Mouse (Mus musculus): Measurements from ENCODE around the gene Stt3b.

DNA sequence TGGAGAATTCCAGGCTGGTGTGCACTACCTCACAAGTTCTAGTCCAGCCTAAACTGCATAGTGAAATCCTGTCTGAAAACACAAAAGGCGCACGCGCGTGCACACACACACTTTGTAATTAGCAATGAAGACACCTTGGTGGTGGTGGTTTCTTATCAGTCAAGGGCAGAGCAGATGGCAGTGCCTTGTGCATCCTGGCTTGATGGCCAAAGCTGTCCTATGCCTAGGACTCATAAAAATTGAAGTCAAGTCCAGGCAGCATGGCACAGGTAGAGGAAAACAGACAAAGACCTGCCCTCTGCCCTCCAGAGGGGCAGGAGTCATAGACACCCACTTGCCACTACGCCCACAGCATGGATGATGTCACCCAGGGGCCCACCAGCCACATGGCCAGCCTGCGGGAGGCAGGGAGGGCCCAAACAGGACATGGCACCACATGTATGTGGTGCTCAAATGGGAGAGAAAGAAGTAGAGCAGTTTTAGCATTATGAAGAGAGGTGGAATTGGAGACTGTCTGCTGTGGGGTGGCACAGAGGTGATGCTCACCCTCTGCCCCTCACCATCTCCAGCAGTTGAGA, 9.1 kb downstream of the Stt3b start:
- TF ChIP-seq CTCF (IDR thresholded peaks at IDR 0.05), result no peak
- TF ChIP-seq EP300 (IDR thresholded peaks at IDR 0.05), result no peak
